Mouse (Mus musculus): ENCODE results near the gene Arhgef9.

The Arhgef9 gene

DNA sequence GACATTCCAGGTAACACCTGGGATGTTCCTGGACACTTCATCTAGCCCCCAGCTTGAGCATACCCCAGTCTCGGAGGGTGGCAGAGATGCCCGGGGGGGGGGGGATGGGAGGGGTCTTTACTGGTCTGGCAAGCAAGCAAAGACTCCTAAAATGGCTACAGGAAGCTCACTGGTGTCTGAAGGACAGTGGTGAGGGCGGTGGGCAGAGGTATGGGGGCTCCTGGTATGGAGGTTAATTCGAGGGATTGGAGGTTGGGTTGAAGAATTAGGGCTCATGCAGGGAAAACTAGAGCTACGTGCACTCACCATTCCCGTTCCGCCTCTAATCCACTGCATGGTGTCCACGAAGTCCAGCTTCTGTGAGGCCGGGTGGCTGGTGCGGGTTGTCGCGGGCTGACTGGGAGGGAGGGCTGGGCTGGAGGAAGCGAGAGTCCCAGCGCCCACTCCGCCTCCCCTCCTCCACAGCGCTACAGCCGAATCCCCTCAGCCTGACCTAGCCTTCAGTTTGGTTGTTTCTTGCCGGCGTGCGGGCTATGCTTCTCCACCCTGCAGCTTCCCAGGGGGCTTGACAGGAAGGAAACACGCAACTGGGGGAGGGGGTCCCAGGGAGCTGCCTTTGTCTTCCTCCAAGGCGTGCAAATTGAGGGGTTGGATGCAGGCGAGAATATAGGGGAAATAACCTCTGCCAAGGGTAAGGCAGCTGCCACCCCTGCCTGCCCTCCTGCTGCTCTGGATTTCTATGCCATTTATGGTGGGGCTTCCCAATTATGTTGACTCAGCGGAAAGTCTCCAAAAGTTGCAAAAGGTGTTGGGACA, at the start of gene Arhgef9:
Arhgef9 (minus strand) TSS at position 753 of the 816 bp plus-strand sequence.
- DNase-seq (ENCODE audit: low spot score in 2 of 2): no peak

- DNase-seq (ENCODE audit: low spot score in 2 of 2): no peak
These were observed 42.2 kb upstream of the Arhgef9 start for GRCm38 (mm10) chrX:95238896-95239295.

- no peak for DNase-seq (ENCODE audit: low spot score in 2 of 2)
These were observed 1.1 kb downstream of the Arhgef9 start for GRCm38 (mm10) chrX:95195363-95196103.

DNA sequence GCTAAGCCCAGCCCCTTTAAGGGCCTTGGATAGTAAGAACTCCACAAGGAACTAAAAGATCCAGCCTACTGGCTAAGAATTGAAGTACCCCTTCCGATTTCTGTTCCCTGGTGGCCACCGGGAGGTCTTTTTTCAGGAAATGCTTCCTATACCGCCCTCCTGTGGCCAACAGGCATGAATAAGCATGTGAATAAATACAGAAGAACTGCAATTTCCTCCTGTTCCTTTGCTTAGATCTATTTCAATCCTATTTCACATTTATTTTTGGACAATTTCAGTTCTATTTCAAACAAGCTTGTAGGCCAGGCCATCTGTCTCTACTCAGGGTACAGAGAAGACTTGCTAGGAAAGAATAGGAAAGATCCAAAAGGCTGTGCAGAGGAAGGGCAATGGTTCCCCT, 20.7 kb downstream of the Arhgef9 start:
- peak in 1 of 2 experiments; percentile 27 for DNase-seq (ENCODE audit: low spot score in 2 of 2)

DNA sequence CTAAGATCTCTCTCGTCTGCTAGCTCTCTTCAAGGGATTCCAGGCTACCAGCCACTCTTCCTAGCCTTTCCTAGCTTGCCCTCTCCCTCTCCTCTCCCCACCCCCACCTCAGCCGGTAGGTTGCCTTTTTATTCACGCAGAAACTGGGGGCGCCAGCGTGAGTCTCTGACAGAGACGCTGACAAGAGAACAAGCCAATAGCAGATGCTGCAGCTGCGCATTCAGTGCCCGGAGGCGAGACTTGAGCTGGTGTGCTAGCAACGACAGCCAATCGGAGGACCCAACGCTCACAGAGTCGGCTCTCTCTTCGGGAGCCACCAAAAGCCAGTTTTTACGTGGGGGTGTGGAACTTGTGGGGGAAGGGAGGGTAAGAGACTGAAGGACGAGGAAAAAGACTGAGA, 30.3 kb downstream of the Arhgef9 start:
- DNase-seq (ENCODE audit: low spot score in 2 of 2): peak; percentile 62 to 75

DNA sequence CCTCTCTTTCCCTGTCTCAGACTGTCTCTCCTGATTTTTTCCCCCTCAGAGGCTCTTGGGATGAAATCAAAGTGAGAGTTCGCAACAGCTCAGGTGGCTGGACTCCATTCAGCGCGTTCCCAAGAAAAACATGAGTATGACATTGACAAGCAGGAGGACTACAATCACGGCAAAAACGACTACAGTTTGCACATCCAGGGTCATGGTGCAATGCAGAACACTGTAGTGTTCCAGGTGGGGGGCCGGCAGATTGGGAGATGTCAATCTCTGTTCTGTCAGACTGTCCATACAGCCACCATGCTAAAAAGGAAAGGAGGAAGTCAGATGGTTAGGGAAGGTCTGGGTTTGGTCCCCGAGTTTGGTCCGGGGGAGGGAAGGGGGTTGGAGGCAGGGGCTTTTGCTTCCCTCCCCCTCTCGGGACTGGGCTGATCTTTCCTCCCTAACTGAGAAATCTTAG, 31.0 kb downstream of the Arhgef9 start:
- DNase-seq (ENCODE audit: low spot score in 2 of 2): no peak

DNA sequence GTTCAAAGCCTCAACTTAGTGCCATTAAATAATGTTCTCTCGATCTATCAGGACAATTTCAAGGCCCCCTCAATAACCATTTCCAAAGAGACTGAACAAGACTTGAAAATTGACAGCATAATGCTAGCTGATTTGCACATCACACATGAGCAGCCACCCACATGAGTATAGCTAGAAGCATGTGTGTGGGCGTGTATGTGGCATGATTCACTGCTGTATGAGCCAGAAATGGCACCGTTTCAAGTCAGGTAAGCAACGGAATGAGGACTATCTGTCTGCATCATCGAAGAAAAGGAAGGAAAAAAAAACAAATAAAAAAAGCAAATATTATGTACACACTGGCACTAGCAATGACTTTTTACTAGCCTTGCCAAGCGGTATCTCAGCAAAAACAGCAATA, 32.5 kb downstream of the Arhgef9 start:
- DNase-seq (ENCODE audit: low spot score in 2 of 2): peak in 1 of 2 experiments; percentile 13

GRCm38 (mm10) chrX:95163452-95163851, 33.2 kb downstream of the Arhgef9 start:
- DNase-seq (ENCODE audit: low spot score in 2 of 2): no peak

- DNase-seq (ENCODE audit: low spot score in 2 of 2): no peak
These were observed 39.7 kb downstream of the Arhgef9 start for GRCm38 (mm10) chrX:95156833-95157386.

DNA sequence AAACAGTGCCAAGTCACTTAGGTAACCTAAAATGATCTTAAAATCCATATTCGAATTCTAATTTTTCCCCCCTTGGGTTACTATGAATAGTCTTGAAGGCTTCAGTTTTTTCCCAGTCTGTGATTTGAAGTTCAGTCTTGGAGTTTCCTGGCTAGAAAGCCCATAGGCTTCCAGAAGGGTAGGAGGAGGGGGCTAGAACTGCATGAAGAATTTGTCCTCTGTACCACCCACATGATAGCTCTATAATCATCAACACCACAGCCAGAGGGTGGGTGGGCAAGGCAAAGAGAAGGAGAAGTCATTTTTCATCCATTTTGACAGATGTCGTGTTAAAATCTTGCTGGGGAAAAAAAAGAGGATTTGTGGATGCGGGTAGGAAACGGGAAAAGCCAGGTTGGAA, 58.0 kb downstream of the Arhgef9 start:
- no peak for DNase-seq (ENCODE audit: low spot score in 2 of 2)

DNA sequence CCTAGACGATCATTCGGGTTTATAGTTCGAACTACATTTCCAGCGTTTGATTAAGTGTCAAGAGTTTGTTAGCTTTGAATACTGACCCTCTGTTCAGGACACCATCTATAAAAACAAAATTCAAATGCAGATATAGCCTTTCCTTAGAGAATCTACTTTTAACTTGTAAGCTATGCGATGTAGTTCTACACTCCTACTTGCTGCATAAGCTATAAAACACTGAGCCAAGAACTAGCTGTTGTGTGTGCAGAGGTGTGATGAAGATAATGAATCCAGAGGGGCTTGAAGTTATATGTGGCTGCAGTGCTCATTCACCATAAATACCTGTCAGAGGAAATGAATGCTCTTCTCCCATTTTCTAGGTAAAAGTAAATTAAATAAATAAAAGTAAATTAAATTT, 63.2 kb downstream of the Arhgef9 start:
- no peak for DNase-seq (ENCODE audit: low spot score in 2 of 2)

DNA sequence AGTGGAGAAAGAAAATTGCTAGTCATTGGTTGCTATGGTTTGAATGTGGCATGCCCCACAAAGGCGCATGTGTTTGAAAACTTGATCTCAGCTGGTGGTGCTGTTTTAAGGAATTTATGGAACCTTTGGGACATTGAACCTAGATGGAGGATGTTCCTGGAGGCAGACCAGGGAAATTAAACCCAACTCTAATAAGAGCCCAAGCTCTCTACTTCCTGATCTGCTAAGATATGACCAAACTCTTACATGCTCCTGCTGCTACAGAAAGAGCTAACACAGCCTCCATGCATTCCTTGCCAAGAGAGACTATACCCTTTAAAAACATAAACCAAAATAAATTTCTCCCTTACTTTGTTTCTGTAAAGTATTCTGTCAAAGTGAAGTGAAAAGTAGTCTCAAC, 63.7 kb downstream of the Arhgef9 start:
- DNase-seq (ENCODE audit: low spot score in 2 of 2): no peak

DNA sequence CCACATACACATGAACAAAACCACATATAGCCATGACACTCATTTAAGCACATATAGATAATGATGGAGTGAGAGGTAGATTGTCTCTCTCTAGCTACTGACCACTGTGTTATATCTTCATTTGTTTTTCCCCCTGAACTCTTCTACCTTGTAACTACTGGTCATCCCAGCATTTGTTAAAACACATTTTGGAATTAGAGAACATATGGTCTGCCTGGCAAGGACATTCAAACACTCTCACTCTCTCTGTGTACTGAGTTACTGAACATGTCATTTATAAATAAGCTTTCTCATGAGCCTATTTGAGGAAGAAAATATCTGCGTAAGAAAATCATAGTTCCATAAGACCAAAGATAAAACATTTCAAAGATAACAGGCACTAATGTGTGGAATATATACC, 64.9 kb downstream of the Arhgef9 start:
- no peak for DNase-seq (ENCODE audit: low spot score in 2 of 2)

GRCm38 (mm10) chrX:95123462-95123861, 73.2 kb downstream of the Arhgef9 start:
- DNase-seq (ENCODE audit: low spot score in 2 of 2): no peak

DNA sequence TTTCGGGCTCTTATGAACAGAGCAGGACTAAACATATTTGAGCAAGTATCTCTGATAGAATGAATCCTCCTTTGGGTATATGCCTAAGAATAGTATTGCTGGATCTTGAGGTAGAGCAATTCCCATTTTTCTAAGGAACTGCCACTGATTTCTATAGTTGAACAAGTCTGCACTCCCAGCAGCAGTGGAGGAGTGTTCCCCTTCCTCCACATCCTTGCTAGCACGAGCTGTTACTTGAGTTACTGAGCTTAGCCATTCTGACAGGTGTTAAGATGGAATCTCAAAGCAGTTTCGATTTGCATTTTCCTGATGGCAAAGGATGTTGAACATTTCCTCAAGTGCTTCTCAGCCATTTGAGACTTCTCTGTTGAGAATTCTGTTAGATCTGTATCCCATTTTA, 92.3 kb downstream of the Arhgef9 start:
- no peak for DNase-seq (ENCODE audit: low spot score in 2 of 2)

GRCm38 (mm10) chrX:95087674-95088073, 109.0 kb downstream of the Arhgef9 start:
- DNase-seq (ENCODE audit: low spot score in 2 of 2): no peak

DNA sequence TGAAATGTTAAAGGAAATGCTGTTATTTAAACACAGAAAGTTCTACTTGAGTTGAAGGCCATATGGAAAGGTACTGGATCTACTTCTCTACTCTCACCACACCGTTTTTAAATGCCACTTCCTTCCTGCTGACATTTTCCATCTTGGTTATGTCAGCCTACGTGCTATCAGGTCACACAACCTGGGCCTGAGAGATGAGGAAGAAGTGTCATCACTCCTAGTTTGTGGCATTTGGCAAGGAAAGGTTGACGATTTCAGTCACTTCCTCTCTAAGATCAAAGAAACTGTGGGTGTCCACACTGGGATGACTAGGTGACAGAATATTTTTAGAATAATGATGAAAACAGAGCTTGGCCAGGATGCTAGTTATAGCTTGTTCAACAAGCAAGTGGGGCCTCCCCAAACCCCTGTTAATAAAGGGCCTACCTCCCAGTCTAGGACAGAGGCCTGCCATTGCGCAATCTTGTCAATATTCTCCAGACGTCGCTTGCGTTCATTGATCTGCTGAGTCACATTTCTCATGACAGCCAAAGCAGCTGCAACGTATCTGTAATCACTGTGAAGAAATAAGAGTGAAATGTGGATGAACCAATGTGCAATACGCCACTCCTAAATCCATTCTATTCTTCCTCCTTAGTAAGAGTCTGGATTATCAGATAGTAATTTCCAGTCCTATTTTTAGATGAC, 119.5 kb downstream of the Arhgef9 start:
- no peak for DNase-seq (ENCODE audit: low spot score in 2 of 2)

- DNase-seq (ENCODE audit: low spot score in 2 of 2): no peak
These were observed 168.7 kb downstream of the Arhgef9 start for GRCm38 (mm10) chrX:95027907-95028306.

GRCm38 (mm10) chrX:95026361-95026892, 170.2 kb downstream of the Arhgef9 start, which contains the start of gene Spin4:
TSS of gene Spin4 (minus strand) at chrX:95026682.
- DNase-seq (ENCODE audit: low spot score in 2 of 2): peak; percentile 37 to 40

DNA sequence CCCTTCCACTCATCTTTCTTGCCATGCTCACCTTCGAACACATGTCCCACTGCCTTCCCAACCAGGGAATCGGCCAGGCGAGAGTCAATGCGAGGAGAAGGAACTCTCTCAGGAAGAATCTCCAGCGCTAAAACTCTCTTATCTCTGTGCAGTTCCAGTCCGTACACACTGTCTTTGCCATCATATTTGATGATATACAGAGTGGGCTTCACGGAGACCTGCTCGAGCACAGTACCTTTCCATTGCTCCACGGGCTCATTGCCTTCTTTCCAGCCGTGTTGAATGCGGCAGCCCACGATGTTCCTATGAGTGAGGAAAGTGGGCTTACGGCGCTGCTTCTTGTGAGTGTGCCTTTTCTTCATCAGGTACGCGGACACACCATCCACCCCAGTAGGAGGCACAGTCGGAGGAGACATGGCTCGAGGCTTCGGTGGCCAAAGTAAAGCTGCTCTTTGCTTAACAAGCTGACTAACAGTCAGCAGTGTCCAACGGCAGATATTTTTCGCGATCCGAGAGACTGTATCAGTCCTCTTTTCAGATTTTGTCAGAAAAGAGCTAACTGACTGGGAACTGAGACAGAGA, 170.8 kb downstream of the Arhgef9 start:
- no peak for DNase-seq (ENCODE audit: low spot score in 2 of 2)

- no peak for DNase-seq (ENCODE audit: low spot score in 2 of 2)
These were observed 184.6 kb downstream of the Arhgef9 start for GRCm38 (mm10) chrX:95012033-95012432.

Data from frontal cortex, postnatal 25 days (tissue).